Mouse (Mus musculus) forebrain, postnatal 0 days (tissue): ENCODE measurements around the gene Zfp174. TPM values are rescaled to one million over a fixed set of nuclear protein-coding genes. Genes with fewer than 3 reads are reported as not detected.
A peak's percentile ranks its signal among the peaks of the same experiment; 100 is the strongest.
"Not testable (repeated sequence)": the region's sequence is repeated elsewhere in the genome, so short reads cannot be mapped to it uniquely, and the experiment has no call there.

Experiments
- ATAC-seq: fragments of 200-750 bp; cut with Nextera tagmentation; 2 replicates; pipeline ENCODE4 v1.8.0; 2017; ENCODE audit warnings: mild to moderate bottlenecking, moderate library complexity
- DNase-seq: peaks from one replicate; pipeline ENCODE4 v3.0.0-alpha.2; 2015
- H3K27ac ChIP-seq: fragments of 300-500 bp; sonication (generic); 2 replicates; pipeline ENCODE4 v1.5.1; 2014; ENCODE audit warnings: low read depth, mild to moderate bottlenecking, antibody characterized with exemption, low read length, moderate library complexity, mixed read lengths
- H3K27me3 ChIP-seq: fragments of 300-500 bp; sonication (generic); 2 replicates; pipeline ENCODE4 v1.6.1; 2014; ENCODE audit warnings: mild to moderate bottlenecking, low read length, mixed read lengths; ENCODE audit not compliant: insufficient read depth
- H3K36me3 ChIP-seq: fragments of 300-500 bp; sonication (generic); 2 replicates; pipeline ENCODE4 v1.6.1; 2014; ENCODE audit warnings: mild to moderate bottlenecking, moderate library complexity; ENCODE audit not compliant: insufficient read depth
- H3K4me1 ChIP-seq: fragments of 300-500 bp; sonication (generic); 2 replicates; pipeline ENCODE4 v1.6.1; 2014; ENCODE audit warnings: antibody characterized with exemption; ENCODE audit not compliant: insufficient read depth
- H3K4me2 ChIP-seq: fragments of 300-500 bp; sonication (generic); 2 replicates; pipeline ENCODE4 v1.6.1; 2014; ENCODE audit warnings: low read depth, mild to moderate bottlenecking, moderate library complexity
- H3K4me3 ChIP-seq: fragments of 300-500 bp; sonication (generic); 2 replicates; pipeline ENCODE4 v1.5.1; 2014; ENCODE audit warnings: low read depth, low read length, mixed read lengths
- H3K9ac ChIP-seq: fragments of 300-500 bp; sonication (generic); 2 replicates; pipeline ENCODE4 v1.6.1; 2014; ENCODE audit warnings: mild to moderate bottlenecking
- H3K9me3 ChIP-seq: fragments of 300-500 bp; sonication (generic); 2 replicates; pipeline ENCODE4 v1.6.1; 2016; ENCODE audit warnings: low read length
- CTCF ChIP-seq: sonication (generic); IDR thresholded peaks from 2 replicates; pipeline ENCODE4 v1.5.1; 2016; ENCODE audit warnings: antibody characterized with exemption, control low read depth, low read depth
- WGBS: fragments of 180-500 bp; shearing (Covaris S2); extraction: QIAGEN DNeasy Blood & Tissue Kit; methylation state at CpG from one replicate; pipeline ENCODE4 v1.1.7; 2014; 5-methylcytosine and 5-hydroxymethylcytosine counted together
- polyA plus RNA-seq: library from polyadenylated mRNA; unstranded; fragments of >200 nt; fragmentation: Nextera tagmentation; extraction: Ambion mirVana; gene quantifications from 2 replicates; pipeline ENCODE4 v1.2.1, GENCODE M21; 2015
- total RNA-seq: library from RNA; depleted of rRNA; stranded (reverse); fragments of >200 nt; gene quantifications from 2 replicates; pipeline ENCODE4 v1.2.3, GENCODE M21; 2014; rRNA removed

The Zfp174 gene
- total RNA-seq (3.9 and 4.4 TPM in 2 replicates), polyA plus RNA-seq (1.2 and 1.9 TPM in 2 replicates)

DNA sequence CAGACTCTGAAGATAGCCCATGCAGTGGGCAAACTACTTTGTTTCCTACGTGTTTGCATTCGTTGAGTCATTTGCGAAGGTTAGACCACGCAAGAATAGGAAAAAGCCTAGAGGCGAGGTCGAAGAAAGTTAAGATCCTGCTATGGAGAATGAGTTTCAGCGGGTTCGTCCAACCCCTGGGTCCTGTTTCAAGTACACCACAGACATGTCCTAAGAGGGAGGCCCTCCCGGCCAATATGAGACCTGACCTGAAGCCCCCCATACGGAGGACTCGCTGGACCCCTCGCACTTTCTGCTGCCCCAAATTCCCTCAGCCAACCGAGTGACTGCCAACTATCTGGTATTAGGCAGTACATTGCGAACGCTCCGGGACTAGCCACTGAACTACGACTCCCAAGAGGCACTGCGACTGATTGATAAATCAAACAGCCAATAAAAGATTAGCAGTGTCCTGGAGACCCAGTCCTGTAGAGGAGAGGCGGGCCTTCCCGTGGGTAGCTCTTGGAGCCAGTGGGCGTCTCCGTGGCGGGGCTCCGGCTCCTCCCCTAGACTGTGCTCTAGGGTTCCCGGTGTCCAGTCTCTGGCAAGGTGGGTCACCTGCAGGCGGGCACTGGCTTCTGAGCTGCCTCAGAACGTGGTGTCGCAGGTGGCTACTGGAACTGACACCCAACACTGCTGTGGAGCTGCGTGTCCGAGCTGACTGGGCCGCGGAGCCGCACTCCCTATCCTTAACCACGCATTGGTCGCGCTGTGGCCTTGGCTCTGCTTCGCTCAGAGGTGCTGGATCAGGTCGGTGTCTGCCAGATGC is at the start of gene Zfp174:
Zfp174 (plus strand) TSS at position 558 of the 808 bp plus-strand sequence.
- Histone ChIP-seq H3K27ac (no peak within 1 kb of the TSS), H3K9ac (peak within 1 kb of the TSS; percentile 64), H3K4me2 (peak within 1 kb of the TSS; percentile 71), H3K9me3 (no peaks in the 10 kb centered on the region), H3K4me3 (peak within 1 kb of the TSS; percentile 54), H3K36me3 (no peaks in the 10 kb centered on the region), H3K4me1 (peaks cover 8% of the 10 kb centered on the region), H3K27me3 (no peaks in the 10 kb centered on the region)
- DNase-seq (peak; percentile 95), ATAC-seq (peak; percentile 100)
- 4% methylated on average over 38 of the region's 38 CpGs for WGBS
- TF ChIP-seq CTCF: peak; percentile 18; the same call in 1 of the 2 replicates

- H3K4me2 ChIP-seq: no peak overlapping the region
- 84% methylated on average over 3 of the region's 3 CpGs for WGBS
- no peaks in the 10 kb centered on the region for H3K27me3 ChIP-seq
- no peak overlapping the region for H3K4me3 ChIP-seq
- no peak for TF ChIP-seq CTCF
- DNase-seq (no peak), ATAC-seq (no peak)
- H3K9ac ChIP-seq: no peak overlapping the region
- H3K4me1 ChIP-seq: no peaks in the 10 kb centered on the region
- H3K36me3 ChIP-seq: no peaks in the 10 kb centered on the region
- H3K9me3 ChIP-seq: no peaks in the 10 kb centered on the region
- H3K27ac ChIP-seq: no peak overlapping the region
Measured at GRCm38 (mm10) chr16:3808176-3808575, 38.9 kb upstream of the Zfp174 start.

DNA sequence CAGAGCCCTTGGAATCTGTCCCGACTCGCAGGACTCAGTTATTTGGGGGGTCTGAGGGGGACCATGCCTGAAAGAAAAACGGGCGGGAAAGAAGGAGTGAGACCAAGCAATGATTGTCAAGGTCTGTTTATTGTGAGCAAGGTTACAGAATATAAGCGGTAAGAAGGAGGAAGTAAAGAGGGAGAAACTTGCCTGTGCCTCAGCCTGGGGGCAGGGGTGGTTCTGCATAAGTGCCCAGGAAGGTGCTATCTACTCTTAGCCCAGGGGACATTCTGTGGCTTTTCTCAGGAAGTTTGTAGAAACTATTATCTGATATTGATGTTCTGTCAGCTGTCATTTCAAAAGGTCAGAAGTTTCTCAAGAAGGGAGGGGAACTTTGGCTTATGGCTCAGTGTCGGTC is 32.4 kb upstream of the Zfp174 start:
- not testable (repeated sequence) for H3K36me3 ChIP-seq, H3K9me3 ChIP-seq, DNase-seq, H3K4me2 ChIP-seq, H3K4me1 ChIP-seq, H3K9ac ChIP-seq, H3K27me3 ChIP-seq, H3K27ac ChIP-seq, H3K4me3 ChIP-seq, ATAC-seq
- 84% methylated on average over 6 of the region's 6 CpGs for WGBS

DNA sequence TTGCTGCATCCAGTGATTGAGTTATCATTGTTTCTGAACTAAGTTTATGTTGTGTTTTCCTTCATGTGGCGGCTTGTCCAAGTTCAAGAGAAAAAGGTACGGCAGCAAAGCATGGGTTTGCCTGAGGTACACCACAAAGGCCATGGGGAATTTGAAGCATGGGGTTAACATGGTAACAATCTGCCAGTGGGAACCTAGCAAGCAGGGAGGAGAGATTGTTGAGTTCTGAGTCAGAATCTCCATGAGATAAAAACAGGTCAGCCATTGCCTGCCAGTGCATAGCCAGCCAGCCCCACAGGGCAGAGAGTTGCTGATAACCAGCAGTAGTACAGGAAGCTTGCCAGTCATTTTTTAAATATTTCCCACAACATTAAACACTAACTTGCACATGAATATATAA is 26.9 kb upstream of the Zfp174 start:
- TF ChIP-seq CTCF: no peak
- ATAC-seq: no peak

DNA sequence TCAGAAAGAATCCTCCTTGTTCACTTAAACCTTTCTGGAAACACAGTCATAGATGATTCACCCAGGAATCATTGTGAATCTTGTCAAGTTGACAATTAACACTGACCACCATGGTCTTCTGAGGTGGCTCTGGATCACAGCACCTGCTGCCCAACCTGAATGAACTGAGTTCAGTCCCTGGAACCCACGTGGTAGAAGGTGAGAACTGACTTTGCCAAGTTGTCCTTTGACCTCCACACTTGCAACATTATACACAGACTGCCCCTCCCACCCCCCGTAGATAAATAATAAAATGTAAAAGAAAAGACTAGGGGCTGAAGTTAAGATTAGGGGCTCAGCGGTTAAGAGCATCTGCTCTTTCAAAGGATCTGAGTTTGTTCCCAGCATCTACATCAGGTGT is 19.0 kb upstream of the Zfp174 start:
- H3K36me3 ChIP-seq: no peaks in the 10 kb centered on the region
- ATAC-seq (no peak), DNase-seq (no peak)
- no peaks in the 10 kb centered on the region for H3K4me1 ChIP-seq
- TF ChIP-seq CTCF: no peak
- no peak overlapping the region for H3K4me3 ChIP-seq
- no peak overlapping the region for H3K4me2 ChIP-seq
- no peaks in the 10 kb centered on the region for H3K27me3 ChIP-seq
- H3K9me3 ChIP-seq: no peaks in the 10 kb centered on the region
- no peak overlapping the region for H3K9ac ChIP-seq
- WGBS: 60% methylated on average over 3 of the region's 3 CpGs
- no peak overlapping the region for H3K27ac ChIP-seq

More for the DNA sequence above, 26.9 kb upstream of the Zfp174 start:
- Histone ChIP-seq H3K4me2 (no peak overlapping the region), H3K4me3 (no peak overlapping the region), H3K4me1 (no peaks in the 10 kb centered on the region), H3K36me3 (no peaks in the 10 kb centered on the region), H3K9ac (no peak overlapping the region), H3K9me3 (no peaks in the 10 kb centered on the region), H3K27me3 (no peaks in the 10 kb centered on the region), H3K27ac (no peak overlapping the region)
- DNase-seq: no peak
- 95% methylated on average over 2 of the region's 2 CpGs for WGBS

GRCm38 (mm10) chr16:3829727-3830126 is 17.3 kb upstream of the Zfp174 start:
- TF ChIP-seq CTCF: no peak
- Histone ChIP-seq H3K4me2 (no peak overlapping the region), H3K36me3 (no peaks in the 10 kb centered on the region), H3K27me3 (no peaks in the 10 kb centered on the region), H3K4me3 (no peak overlapping the region), H3K9ac (no peak overlapping the region), H3K27ac (no peak overlapping the region), H3K4me1 (no peaks in the 10 kb centered on the region), H3K9me3 (no peaks in the 10 kb centered on the region)
- DNase-seq (no peak), ATAC-seq (no peak)
- 91% methylated on average over 2 of the region's 2 CpGs for WGBS

DNA sequence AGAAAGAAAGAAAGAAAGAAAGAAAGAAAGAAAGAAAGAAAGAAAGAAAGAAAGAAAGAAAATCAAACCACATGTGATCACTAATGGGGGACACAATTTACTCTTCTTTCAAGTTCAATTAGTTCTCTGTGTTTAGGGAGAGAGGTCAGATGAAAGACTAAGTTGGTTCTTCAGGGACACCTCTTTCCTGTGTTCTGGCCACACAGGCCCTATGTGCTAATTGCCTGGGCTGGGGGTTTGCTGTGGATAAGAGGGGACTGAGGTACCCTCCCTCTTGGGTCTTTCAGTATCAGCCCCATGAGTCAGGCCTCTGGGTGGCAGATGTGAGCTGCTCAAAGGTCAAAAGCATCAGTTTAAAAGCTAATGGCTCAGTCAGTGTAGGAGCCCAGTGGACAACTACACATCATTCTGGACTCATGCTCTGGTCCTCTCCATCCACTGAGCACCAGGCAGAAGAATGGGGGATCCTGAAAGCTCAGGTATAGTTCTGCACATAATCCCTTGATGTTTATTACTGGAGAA is 16.4 kb upstream of the Zfp174 start, which contains the start of gene Olfr15:
Olfr15 (plus strand) TSS at position 291 of the 522 bp plus-strand sequence.
- no peak within 1 kb of the TSS for H3K27ac ChIP-seq
- TF ChIP-seq CTCF: no peak
- no peak within 1 kb of the TSS for H3K4me3 ChIP-seq
- no peaks in the 10 kb centered on the region for H3K9me3 ChIP-seq
- H3K36me3 ChIP-seq: no peaks in the 10 kb centered on the region
- DNase-seq (no peak), ATAC-seq (no peak)
- H3K4me2 ChIP-seq: no peak within 1 kb of the TSS
- H3K27me3 ChIP-seq: no peaks in the 10 kb centered on the region
- no peak within 1 kb of the TSS for H3K9ac ChIP-seq
- H3K4me1 ChIP-seq: no peaks in the 10 kb centered on the region
